Mouse (Mus musculus) inflammation-experienced regulatory T-cells, adult 6 months (primary cell): ENCODE results near the gene Mrtfb. TPM values are rescaled to one million over a fixed set of nuclear protein-coding genes. Genes with fewer than 3 reads are reported as not detected.

Source experiments
- ATAC-seq: one replicate; pipeline ENCODE4 v1.8.0; 2017
- polyA plus RNA-seq, 3 experiments: library from polyadenylated mRNA; unstranded; fragments of 100-300 nt; shearing (Covaris generic); gene quantifications; one replicate each; pipeline ENCODE4 v1.2.1; 2017

The Mrtfb gene
- polyA plus RNA-seq, 3 experiments from 2014 or later = 10.0 to 16.4 (median 14.8) TPM

- no peak for ATAC-seq
These were observed 189.2 kb downstream of the Mrtfb start for GRCm38 (mm10) chr16:13445461-13445860.

GRCm38 (mm10) chr16:13446488-13446887, 190.2 kb downstream of the Mrtfb start:
- ATAC-seq = no peak

DNA sequence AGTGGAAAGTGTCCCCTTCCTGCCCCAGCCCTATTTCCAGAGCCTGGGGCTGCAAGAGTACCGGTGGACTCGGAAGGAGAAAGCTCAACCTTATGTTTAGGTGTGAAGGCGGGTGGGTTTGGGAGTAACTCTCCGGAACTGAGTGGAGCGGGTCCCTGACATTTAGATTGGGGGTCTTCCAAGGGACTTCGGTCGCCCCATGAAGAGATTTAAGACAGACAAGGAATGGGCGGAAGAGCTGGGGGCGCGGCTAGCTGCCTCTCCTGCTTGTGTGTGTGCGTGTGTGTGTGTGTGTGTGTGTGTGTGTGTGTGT, 190.6 kb downstream of the Mrtfb start:
- ATAC-seq = no peak

GRCm38 (mm10) chr16:13447284-13448050, 191.2 kb downstream of the Mrtfb start:
- no peak for ATAC-seq

GRCm38 (mm10) chr16:13448051-13448705, 191.9 kb downstream of the Mrtfb start:
- ATAC-seq = no peak

- no peak for ATAC-seq
These were observed 192.4 kb downstream of the Mrtfb start for GRCm38 (mm10) chr16:13448706-13449090.

DNA sequence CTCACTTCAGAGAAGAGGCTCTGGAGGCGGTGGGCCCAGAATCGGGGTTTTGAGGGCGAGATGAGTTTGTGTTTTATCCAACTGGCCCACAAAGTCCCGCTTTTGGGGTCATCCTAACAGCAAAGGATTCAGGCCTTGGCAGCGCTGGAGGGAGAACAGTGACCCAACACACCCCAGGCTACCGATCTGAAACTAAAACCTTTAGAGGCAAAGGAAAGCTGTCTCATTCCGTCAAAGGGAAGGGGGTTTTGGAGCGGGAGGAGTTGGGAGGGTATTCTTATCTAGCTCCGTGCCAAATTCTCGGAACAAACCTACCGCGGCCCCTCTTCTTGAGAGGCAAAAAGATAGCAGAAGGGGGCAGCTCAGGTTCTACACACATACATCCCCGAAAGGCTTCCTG, 193.2 kb downstream of the Mrtfb start:
- no peak for ATAC-seq

DNA sequence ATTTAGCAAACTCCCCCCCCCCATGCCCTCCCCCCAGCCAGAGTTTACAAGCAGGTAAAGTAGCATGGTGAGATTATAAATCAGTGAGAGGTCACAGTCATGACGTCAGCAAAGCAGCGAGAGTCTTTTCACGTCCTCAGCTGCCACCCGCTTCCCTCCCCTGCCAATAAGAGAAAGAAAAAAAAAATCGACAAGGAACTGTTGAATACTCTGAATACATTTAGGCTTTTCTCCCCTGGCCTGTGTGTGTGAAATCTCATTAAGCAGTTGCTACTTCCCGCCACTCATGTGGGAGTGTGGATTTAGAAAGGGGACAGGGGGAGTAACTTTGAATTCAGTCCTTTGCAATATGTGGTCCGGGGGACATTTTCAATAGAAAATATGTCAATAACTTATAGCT, 194.6 kb downstream of the Mrtfb start:
- no peak for ATAC-seq

DNA sequence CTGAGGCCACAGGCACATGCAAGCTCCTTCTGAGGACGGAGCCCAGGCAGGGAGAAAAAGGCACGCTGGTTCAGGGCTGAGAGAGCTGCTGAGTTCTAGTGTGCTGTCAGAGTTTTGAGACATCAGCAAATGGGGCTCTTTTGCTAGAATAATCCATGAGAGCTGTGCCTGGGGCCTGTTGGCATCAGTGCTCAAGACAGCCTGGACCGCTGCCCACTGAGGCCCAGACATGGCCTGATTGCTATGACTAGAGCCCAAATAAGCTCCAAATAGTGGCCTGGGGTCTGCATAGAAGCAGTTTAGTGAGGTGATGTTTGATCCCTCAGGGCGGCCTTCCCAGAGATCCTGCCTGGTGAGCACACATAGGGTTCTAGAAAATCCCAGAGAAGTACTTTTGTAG, 195.7 kb downstream of the Mrtfb start:
- ATAC-seq = no peak

GRCm38 (mm10) chr16:13452661-13453060, 196.4 kb downstream of the Mrtfb start:
- ATAC-seq = no peak

GRCm38 (mm10) chr16:13454026-13454600, 197.8 kb downstream of the Mrtfb start:
- no peak for ATAC-seq

DNA sequence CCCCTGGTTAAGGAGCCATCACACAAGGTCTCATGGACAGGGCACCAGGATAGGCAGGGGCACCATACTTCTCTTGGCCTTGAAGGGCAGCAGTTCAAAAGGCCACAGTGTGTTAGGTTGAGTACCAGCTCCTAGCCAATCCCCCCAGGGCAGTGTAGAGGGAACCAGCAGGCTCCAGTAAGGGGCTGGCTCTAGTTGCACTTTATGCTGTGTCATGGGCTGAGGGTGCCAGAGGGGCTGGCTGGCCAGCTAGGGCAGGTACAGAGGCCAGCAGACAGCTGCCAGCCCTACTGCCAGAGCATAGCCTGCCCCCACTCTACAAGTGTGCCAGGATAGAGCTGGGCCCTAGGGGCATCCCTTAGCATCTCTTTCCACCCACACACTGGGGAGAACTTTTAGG, 199.3 kb downstream of the Mrtfb start:
- ATAC-seq = no peak

GRCm38 (mm10) chr16:13458556-13458955, 202.3 kb downstream of the Mrtfb start:
- ATAC-seq = no peak

DNA sequence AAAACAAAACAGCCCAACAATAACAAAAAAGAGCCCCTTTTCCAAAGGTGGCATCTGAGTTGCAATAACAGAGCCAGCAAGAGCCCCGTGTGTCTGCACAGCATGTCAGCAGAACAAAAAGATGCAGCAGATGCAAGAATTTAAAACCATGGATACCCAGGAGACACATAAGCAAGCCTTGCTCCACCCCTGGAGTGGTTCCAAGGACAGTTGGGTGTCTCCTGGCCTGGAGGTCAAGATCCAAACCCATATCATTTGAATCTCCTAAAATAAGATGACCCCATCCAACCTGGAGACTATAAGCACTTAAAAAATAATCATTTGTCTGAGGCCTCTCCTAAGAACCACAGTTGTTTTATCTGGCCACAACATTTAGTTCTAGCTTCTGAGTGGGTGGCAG, 203.8 kb downstream of the Mrtfb start:
- no peak for ATAC-seq

DNA sequence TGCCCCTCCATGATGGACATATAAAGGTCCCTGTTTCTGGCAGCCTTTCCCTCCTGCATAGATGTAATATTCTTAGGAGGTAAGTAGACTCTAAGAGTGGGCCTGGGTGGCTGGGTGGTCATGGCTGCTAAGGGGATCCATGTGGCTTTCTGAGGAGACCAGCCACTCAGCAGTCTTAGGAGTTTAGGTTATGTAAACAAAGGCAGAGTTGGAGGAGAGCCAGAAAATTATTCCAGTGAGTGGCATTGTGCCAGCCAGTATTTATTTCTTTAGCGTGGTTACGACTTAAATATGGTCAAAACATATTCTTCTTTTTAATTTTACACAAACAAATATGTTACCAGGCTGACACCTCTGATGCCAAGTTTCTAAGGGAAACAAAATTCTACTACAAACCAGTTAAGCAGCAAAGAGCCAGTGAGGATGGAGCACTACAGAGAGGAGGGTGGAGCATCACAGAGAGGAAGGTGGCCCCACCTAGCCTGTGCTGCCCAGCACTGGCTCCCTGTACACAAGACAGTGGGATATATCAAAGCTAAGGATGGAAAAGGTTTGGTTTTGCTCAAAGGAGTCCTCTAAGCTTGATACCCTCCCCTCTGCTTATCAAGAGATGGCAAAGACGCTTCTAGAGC, 204.6 kb downstream of the Mrtfb start:
- no peak for ATAC-seq

GRCm38 (mm10) chr16:13464662-13465061, 208.4 kb downstream of the Mrtfb start:
- no peak for ATAC-seq

Other genes starting within 250 kb of the Mrtfb start
- 10 to 100 TPM; 16.2 to 20.3 (median 16.3) TPM for gene Ercc4, start 146.8 kb upstream of the Mrtfb start, polyA plus RNA-seq